Mouse (Mus musculus): ENCODE measurements around the gene Apoh. TPM values are rescaled to one million over a fixed set of nuclear protein-coding genes. Genes with fewer than 3 reads are reported as not detected.

The Apoh gene
- total and polyA plus RNA-seq, 3 experiments = 0.95 TPM; not detected in 2

DNA sequence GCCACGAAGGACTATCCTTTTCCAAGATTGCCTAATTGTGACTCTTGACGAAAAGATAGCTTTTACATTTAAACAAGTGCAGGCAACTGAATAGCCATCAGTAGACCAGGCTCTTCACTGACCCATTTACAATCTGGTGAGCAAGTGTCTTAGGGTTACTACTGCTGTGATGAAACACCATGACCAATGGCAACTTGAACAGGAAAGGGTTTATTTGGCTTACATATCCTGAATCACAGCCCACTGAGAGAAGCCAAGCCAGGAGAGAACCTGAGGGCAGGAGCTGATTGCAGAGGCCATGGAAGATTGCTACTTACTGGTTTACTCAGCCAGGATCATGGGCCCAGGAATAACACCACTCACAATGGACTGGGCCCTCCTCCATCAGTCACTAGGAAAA is 2.2 kb downstream of the Apoh start:
- in situ Hi-C loops (cut with MboI; ENCODE audit: low pct_ligation_motif_present, low pct_unique_long_range_greater_than_20kb, low sequenced_read_pairs) = no loop called here
- peaks cover under 1 to 13% of the 10 kb centered on the region in 2 experiments; a peak in 2 of 4 replicates for H3K4me1 ChIP-seq (ENCODE audit: control insufficient read depth in 1 of 2, insufficient read depth in 2 of 2)
- dilution Hi-C loops (cut with MboI; ENCODE audit: extremely low pct_ligation_motif_present, extremely low pct_unique_long_range_greater_than_20kb, low sequenced_read_pairs) = no loop called here

GRCm38 (mm10) chr11:108350799-108351198 is 7.6 kb downstream of the Apoh start:
- no peak overlapping the region for H3K9ac ChIP-seq (ENCODE audit: insufficient read depth, low read depth)
- dilution Hi-C loops (cut with MboI; ENCODE audit: extremely low pct_ligation_motif_present, extremely low pct_unique_long_range_greater_than_20kb, low sequenced_read_pairs) = no loop called here
- no peaks in the 10 kb centered on the region for H3K27me3 ChIP-seq (replicated peaks)
- no peaks in the 10 kb centered on the region for H3K79me2 ChIP-seq (replicated peaks; ENCODE audit: control insufficient read depth, extremely low read depth, insufficient read depth, poor library complexity, severe bottlenecking)
- no peaks in the 10 kb centered on the region for H3K36me3 ChIP-seq (replicated peaks in 1 of 2; ENCODE audit: control insufficient read depth in 1 of 2, insufficient read depth in 1 of 2, low read length in 1 of 2)
- H3K4me1 ChIP-seq (ENCODE audit: control insufficient read depth in 1 of 2, insufficient read depth in 2 of 2) = peaks cover 3 to 6% of the 10 kb centered on the region in 2 experiments; a peak in 2 of 4 replicates
- H3K27ac ChIP-seq (ENCODE audit: insufficient read depth, low read depth) = no peak overlapping the region
- no peak overlapping the region for H3K4me2 ChIP-seq (ENCODE audit: insufficient read depth, low read depth, poor library complexity, severe bottlenecking)
- H3K4me3 ChIP-seq (replicated peaks in 1 of 3; ENCODE audit: low read depth in 2 of 3, low read length in 2 of 3, poor library complexity in 1 of 3) = no peak overlapping the region
- in situ Hi-C loops (cut with MboI; ENCODE audit: low pct_ligation_motif_present, low pct_unique_long_range_greater_than_20kb, low sequenced_read_pairs) = no loop called here
- DNase-seq (ENCODE audit: extremely low read depth) = no peak
- no peak for TF ChIP-seq MYC (IDR thresholded peaks at IDR 0.05; ENCODE audit: low read depth, low read length)
- no peak for TF ChIP-seq RCOR1 (conservative IDR thresholded peaks at IDR 0.05; ENCODE audit: low read depth, low read length)
- no peak for TF ChIP-seq CTCF (conservative IDR thresholded peaks at IDR 0.05 in 1 of 2, IDR thresholded peaks at IDR 0.05 in 1 of 2; ENCODE audit: low read depth in 2 of 2, low read length in 2 of 2)
- no peak for TF ChIP-seq E2F4 (IDR thresholded peaks at IDR 0.05; ENCODE audit: insufficient replicate concordance, low read depth, low read length)
- no peak for TF ChIP-seq CHD1 (IDR thresholded peaks at IDR 0.05; ENCODE audit: low read depth, low read length)
- TF ChIP-seq TCF12 (IDR thresholded peaks at IDR 0.05; ENCODE audit: low read depth, low read length) = no peak
- no peak for TF ChIP-seq MAZ (IDR thresholded peaks at IDR 0.05; ENCODE audit: low read depth, low read length)
- no peak for TF ChIP-seq USF2 (conservative IDR thresholded peaks at IDR 0.05; ENCODE audit: low read depth, low read length)
- TF ChIP-seq GABPA (IDR thresholded peaks at IDR 0.05; ENCODE audit: insufficient replicate concordance, low read depth, low read length) = no peak
- no peak for TF ChIP-seq SMC3 (IDR thresholded peaks at IDR 0.05; ENCODE audit: low read depth, low read length)
- no peak for TF ChIP-seq ZC3H11A (IDR thresholded peaks at IDR 0.05; ENCODE audit: low read depth, low read length)
- TF ChIP-seq HCFC1 (IDR thresholded peaks at IDR 0.05; ENCODE audit: low read depth, low read length) = no peak
- no peak for TF ChIP-seq ZNF384 (IDR thresholded peaks at IDR 0.05; ENCODE audit: low read depth, low read length)
- no peak for TF ChIP-seq CHD2 (IDR thresholded peaks at IDR 0.05; ENCODE audit: low read length)
- no peak for TF ChIP-seq SIN3A (IDR thresholded peaks at IDR 0.05; ENCODE audit: low read length)
- H3K9me3 ChIP-seq (replicated peaks; ENCODE audit: low read length) = peaks cover 2% of the 10 kb centered on the region

More for the DNA sequence above, 2.2 kb downstream of the Apoh start:
- TF ChIP-seq GABPA (IDR thresholded peaks at IDR 0.05; ENCODE audit: insufficient replicate concordance, low read depth, low read length) = no peak
- TF ChIP-seq ZKSCAN1 (IDR thresholded peaks at IDR 0.05; ENCODE audit: borderline replicate concordance, low read depth, low read length) = no peak
- TF ChIP-seq MAX (IDR thresholded peaks at IDR 0.05; ENCODE audit: low read length) = no peak
- Histone ChIP-seq H3K79me2 (replicated peaks; ENCODE audit: control insufficient read depth, extremely low read depth, insufficient read depth, poor library complexity, severe bottlenecking) (peaks cover 26% of the 10 kb centered on the region), H3K27ac (ENCODE audit: insufficient read depth, low read depth) (no peak overlapping the region), H3K4me3 (replicated peaks in 1 of 3; ENCODE audit: low read depth in 2 of 3, low read length in 2 of 3, poor library complexity in 1 of 3) (no peak overlapping the region), H3K4me2 (ENCODE audit: insufficient read depth, low read depth, poor library complexity, severe bottlenecking) (no peak overlapping the region), H3K36me3 (replicated peaks in 1 of 2; ENCODE audit: control insufficient read depth in 1 of 2, insufficient read depth in 1 of 2, low read length in 1 of 2) (peaks cover 0 to 2% of the 10 kb centered on the region in 2 experiments), H3K27me3 (replicated peaks) (no peaks in the 10 kb centered on the region), H3K9ac (ENCODE audit: insufficient read depth, low read depth) (no peak overlapping the region), H3K9me3 (replicated peaks; ENCODE audit: low read length) (no peaks in the 10 kb centered on the region)
- no peak for DNase-seq (ENCODE audit: extremely low read depth)

All from CH12.LX (cell line).